Mouse (Mus musculus): ENCODE results near the gene Atp1a4. TPM values are rescaled to one million over a fixed set of nuclear protein-coding genes. Genes with fewer than 3 reads are reported as not detected.
A peak's percentile ranks its signal among the peaks of the same experiment; 100 is the strongest.

Gene Atp1a4
- total RNA-seq, 2 experiments from 2014 or later: not detected

DNA sequence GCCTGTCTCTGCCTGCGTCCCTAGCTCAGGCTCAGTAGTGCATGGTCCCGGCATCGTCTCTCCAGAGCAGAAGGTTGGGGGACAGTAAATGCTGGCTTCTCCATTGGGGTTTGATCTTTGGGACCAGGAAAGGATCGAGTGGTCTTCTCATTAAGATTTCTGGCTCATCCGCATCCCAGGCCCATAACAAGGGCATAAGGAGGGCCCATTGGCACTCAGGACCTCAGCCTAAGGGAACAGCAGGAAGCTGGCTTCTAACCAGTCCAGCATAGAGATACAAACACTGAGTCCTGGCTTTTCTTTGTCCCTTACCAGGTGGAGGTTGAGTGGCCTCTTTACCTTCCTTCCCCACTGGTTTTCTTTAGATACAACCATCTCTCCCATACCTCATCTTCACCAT is 60.4 kb downstream of the Atp1a4 start:
- no peak for DNase-seq

GRCm38 (mm10) chr1:172197146-172197545 is 61.1 kb downstream of the Atp1a4 start:
- no peak for DNase-seq

DNA sequence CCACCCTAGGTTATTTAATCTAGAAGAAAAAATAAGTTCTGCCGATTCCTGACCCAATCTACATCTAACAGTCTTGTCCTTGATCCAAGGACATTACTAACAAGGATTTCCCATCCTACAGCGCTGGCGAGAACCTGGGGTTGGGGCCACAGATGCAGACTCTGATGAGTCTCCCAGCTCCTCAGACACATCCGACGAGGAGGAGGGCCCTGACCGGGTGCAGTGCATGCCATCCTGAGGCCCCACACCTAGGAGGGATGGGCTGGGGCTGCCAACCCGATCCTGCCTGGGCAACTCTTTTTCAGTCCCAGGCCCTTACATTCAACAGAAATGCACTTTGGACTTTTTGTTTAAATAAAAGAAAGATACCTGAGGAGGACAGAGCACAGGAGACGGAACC is 63.8 kb downstream of the Atp1a4 start:
- DNase-seq: no peak

GRCm38 (mm10) chr1:172192217-172192616 is 66.0 kb downstream of the Atp1a4 start:
- DNase-seq: no peak

GRCm38 (mm10) chr1:172191578-172191977 is 66.6 kb downstream of the Atp1a4 start:
- DNase-seq: no peak

DNA sequence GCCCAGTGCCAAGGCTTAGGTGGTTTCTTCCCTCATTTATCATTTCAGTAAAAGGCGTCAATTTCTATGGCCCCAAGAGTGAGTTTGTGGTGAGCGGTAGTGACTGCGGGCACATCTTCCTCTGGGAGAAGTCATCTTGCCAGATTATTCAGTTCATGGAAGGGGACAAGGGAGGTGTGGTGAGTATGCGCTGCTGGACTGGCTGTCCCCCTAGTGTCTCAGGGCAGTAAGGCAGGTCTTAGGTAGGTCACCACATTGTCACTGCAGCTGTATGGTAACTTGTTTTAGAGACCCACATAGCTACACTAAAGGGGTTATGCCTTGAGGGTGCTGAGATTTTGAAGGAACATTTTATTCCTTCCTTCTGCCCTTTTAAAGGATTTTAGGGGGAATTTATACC is 69.3 kb downstream of the Atp1a4 start:
- no peak for DNase-seq

GRCm38 (mm10) chr1:172186401-172187289 is 71.6 kb downstream of the Atp1a4 start:
- no peak for DNase-seq

DNA sequence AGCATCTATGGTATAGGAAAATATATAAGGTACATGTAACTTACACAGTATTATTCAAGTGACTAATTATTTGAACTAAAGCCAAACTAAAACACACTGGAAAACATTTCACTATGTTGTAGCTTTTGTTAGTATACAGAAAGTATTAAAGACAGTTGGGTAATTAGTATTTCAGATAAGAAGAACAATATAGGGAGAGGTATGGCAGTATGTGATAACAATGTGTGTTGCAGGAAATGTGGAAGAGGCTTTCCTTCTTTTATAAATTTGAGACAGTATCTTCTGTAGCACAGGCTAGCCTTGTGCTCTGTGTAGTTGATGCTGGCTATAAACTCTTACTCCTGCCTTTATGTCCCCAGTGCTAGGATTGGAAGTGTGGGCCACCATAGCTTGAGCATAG is 74.3 kb downstream of the Atp1a4 start:
- DNase-seq: no peak

- no peak for DNase-seq
Measured at GRCm38 (mm10) chr1:172183056-172183455, 75.2 kb downstream of the Atp1a4 start.

DNA sequence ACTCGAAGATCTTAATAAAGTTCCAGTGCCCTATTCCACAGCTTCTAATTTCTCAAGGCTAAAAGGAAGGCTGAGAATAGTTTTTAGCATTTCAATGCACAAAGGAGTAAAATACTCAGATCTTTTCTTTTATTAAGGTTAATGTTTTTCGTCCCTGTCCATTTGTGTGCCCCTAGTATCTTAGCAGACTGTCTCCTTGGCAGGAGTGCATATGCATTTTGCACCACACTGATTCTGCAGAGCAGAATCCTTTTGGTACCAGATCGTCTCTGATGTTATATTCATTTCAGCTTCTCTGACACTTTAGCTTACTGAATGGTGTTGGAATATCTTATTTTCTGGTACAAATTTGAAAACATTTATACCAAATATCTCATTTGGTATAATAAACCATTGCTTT is 76.4 kb downstream of the Atp1a4 start:
- DNase-seq: no peak

DNA sequence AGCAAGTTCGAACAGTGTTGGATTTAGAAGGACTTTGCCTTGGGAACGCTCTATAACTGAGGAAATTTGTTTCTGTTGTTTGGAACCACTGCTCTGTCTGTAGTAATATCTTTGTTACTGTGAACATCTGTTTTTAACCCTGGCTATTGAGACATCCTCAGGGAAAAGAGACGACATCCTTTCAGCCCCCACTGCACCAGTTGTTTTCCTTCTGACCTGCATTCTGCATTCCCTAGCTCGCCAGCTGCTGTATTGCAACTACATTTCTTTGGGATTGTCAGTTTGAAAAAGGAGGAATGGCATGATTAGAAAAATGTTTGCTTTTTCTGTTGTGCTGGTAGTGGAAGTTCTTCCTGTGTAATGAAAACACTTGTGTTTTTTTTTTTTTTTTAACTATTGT is 77.3 kb downstream of the Atp1a4 start:
- DNase-seq: peak in 1 of 2 experiments; percentile 68

GRCm38 (mm10) chr1:172179102-172179501 is 79.1 kb downstream of the Atp1a4 start:
- DNase-seq: no peak

DNA sequence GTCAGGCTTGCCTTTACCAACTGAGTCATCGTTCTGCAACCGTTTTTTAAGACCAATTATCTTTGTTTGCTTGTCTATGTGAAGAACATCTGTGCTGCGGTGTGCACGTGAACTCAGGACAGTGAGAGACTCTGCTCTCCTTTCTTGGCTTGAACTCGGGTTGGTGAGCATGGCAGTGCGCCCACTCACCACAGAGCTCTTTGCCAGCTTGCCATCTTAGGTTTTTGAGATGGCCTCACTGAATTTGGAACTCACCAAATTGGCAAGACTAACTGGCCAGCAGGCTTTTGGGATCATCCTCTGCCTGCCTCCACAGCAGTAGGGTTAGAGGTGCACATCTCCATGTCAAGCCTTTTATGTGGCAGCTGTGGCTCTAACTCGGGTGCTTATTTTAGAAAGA is 80.4 kb downstream of the Atp1a4 start:
- no peak for DNase-seq

Other genes starting within 250 kb of the Atp1a4 start
- gene Vangl2, start 230.0 kb downstream of the Atp1a4 start, total RNA-seq (2021): under 1 TPM; 0.77 to 0.95 TPM
- gene Nhlh1, start 200.8 kb downstream of the Atp1a4 start, total RNA-seq (2021): not detected
- 100 to 1,000 TPM; 106 to 108 TPM for gene Copa, start 175.9 kb downstream of the Atp1a4 start, total RNA-seq (2021)
- gene Ncstn, start 175.6 kb downstream of the Atp1a4 start, total RNA-seq (2021): 10 to 100 TPM; 39.5 to 43.8 TPM
- 100 to 1,000 TPM; 116 to 143 TPM for gene Pex19, start 131.7 kb downstream of the Atp1a4 start, total RNA-seq (2021)
- gene Dcaf8, start 110.3 kb downstream of the Atp1a4 start, total RNA-seq (2021): 100 to 1,000 TPM; 110 to 119 TPM
- gene Pea15a, start 51.6 kb downstream of the Atp1a4 start, total RNA-seq (2021): 10 to 100 TPM; 57.4 to 69.9 TPM
- gene Casq1, start 38.5 kb downstream of the Atp1a4 start, total RNA-seq (2021): 1 to 10 TPM; 2.2 to 2.7 TPM
- gene Igsf8, start 3.2 kb upstream of the Atp1a4 start, total RNA-seq (2021): 10 to 100 TPM in 1 of 2 experiments, 1 to 10 TPM in 1; 9.8 to 10.1 TPM
- 100 to 1,000 TPM; 496 to 511 TPM for gene Atp1a2, start 39.6 kb upstream of the Atp1a4 start, total RNA-seq (2021)
- not detected for gene Kcnj9, start 70.9 kb upstream of the Atp1a4 start, total RNA-seq (2021)
- under 1 TPM; 0.17 to 0.18 TPM for gene Kcnj10, start 82.8 kb upstream of the Atp1a4 start, total RNA-seq (2021)
- gene Pigm, start 118.1 kb upstream of the Atp1a4 start, total RNA-seq (2021): 1 to 10 TPM; 3.2 to 4.2 TPM
- gene Slamf9, start 216.9 kb upstream of the Atp1a4 start, total RNA-seq (2021): 1 to 10 TPM; 1.2 to 2.2 TPM
- gene Igsf9, start 223.4 kb upstream of the Atp1a4 start, total RNA-seq (2021): under 1 TPM; 0.28 to 0.45 TPM
- 10 to 100 TPM; 56.8 to 58.8 TPM for gene Tagln2, start 241.6 kb upstream of the Atp1a4 start, total RNA-seq (2021)